Mouse (Mus musculus) layer of hippocampus, postnatal 36 days (tissue): ENCODE results near the gene Magi2. TPM values are rescaled to one million over a fixed set of nuclear protein-coding genes. Genes with fewer than 3 reads are reported as not detected.
A peak's percentile ranks its signal among the peaks of the same experiment; 100 is the strongest.

Experiments
- DNase-seq, 2 experiments: peaks; one replicate each; pipeline ENCODE4 v3.0.0; 2022
- total RNA-seq, 2 experiments: library from RNA; stranded (reverse); gene quantifications; 2 replicates each; pipeline ENCODE4 v1.2.3; 2021

The Magi2 gene
- total RNA-seq, 2 experiments from 2014 or later, result 131 to 156 TPM

GRCm38 (mm10) chr5:20074867-20075266, 848.0 kb downstream of the Magi2 start:
- no peak for DNase-seq

- DNase-seq, result peak; percentile 28 to 39
These were observed 852.1 kb downstream of the Magi2 start for GRCm38 (mm10) chr5:20078931-20079330.

- DNase-seq, result no peak
These were observed 853.9 kb downstream of the Magi2 start for GRCm38 (mm10) chr5:20080605-20081309.

DNA sequence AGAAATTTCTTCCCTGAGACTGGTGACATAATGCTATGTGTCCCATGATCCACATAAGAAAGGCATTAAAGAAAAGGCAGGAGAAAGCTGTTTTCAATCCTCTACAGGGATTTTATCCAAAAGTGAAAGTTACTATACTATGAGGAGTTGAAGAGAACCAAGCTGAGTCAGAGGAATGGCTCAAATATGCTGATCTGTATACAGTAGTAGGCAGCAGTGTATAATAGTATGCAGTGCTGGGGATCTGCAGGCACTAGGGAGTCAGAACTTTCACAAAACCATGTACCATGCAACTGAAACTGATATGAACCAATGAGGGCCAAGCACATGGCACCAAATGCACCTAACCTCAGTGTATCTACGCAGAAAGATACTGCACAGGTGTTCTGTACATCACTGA, 855.5 kb downstream of the Magi2 start:
- DNase-seq, result no peak

GRCm38 (mm10) chr5:20087083-20087482, 860.2 kb downstream of the Magi2 start:
- no peak for DNase-seq

GRCm38 (mm10) chr5:20103869-20104268, 877.0 kb downstream of the Magi2 start:
- DNase-seq, result no peak

- no peak for DNase-seq
These were observed 877.7 kb downstream of the Magi2 start for GRCm38 (mm10) chr5:20104496-20104895.

GRCm38 (mm10) chr5:20109496-20109895, 882.7 kb downstream of the Magi2 start:
- no peak for DNase-seq

DNA sequence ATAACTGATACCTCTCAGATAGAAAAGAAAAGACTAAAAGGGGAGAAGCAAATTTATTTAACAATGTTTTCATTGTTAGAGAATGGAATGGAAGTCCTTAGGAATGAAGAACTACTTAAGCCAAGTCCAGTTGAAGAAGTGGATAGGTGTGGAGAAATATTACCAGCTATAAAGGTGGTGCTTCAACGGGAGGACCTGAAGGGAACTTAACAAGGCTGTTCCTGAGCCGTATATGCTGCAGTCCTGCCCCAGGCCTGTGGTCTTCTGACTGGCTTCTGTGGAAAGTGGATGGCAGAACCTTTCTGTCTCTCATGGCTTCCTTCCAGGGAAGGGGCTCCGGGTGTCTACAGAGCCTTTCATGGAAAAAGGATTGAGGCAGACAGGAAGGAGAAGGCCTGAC, 890.3 kb downstream of the Magi2 start:
- DNase-seq, result no peak

DNA sequence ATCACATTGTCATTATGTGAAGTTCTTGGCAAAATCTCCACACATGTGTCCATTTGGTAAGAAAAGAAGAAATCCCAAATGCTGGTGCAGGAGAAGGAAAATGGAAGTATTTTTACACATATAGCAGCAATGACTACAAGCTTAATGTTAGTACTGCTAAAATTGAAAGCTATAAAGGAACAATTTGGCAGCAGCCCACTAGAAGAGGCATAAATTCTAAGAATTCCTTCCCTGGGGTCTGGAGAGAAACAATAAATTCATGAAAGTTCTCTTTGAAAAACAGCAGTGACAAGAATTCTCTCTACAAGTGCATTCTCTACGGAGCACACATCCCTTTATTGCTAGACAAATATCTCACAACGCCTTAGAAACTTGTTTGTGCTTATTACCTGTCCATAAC, 913.4 kb downstream of the Magi2 start:
- no peak for DNase-seq

- peak in 1 of 2 experiments; percentile 19 for DNase-seq
These were observed 914.0 kb downstream of the Magi2 start for GRCm38 (mm10) chr5:20140662-20141444.

GRCm38 (mm10) chr5:20153359-20154125, 926.7 kb downstream of the Magi2 start:
- DNase-seq, result peak in 1 of 2 experiments; percentile 16

GRCm38 (mm10) chr5:20196765-20197164, 969.9 kb downstream of the Magi2 start:
- peak; percentile 15 to 16 for DNase-seq

GRCm38 (mm10) chr5:20197395-20197794, 970.6 kb downstream of the Magi2 start:
- DNase-seq, result no peak

GRCm38 (mm10) chr5:20201348-20201747, 974.5 kb downstream of the Magi2 start:
- no peak for DNase-seq

- no peak for DNase-seq
These were observed 981.3 kb downstream of the Magi2 start for GRCm38 (mm10) chr5:20208110-20208509.

GRCm38 (mm10) chr5:20213299-20213698, 986.5 kb downstream of the Magi2 start:
- DNase-seq, result no peak

DNA sequence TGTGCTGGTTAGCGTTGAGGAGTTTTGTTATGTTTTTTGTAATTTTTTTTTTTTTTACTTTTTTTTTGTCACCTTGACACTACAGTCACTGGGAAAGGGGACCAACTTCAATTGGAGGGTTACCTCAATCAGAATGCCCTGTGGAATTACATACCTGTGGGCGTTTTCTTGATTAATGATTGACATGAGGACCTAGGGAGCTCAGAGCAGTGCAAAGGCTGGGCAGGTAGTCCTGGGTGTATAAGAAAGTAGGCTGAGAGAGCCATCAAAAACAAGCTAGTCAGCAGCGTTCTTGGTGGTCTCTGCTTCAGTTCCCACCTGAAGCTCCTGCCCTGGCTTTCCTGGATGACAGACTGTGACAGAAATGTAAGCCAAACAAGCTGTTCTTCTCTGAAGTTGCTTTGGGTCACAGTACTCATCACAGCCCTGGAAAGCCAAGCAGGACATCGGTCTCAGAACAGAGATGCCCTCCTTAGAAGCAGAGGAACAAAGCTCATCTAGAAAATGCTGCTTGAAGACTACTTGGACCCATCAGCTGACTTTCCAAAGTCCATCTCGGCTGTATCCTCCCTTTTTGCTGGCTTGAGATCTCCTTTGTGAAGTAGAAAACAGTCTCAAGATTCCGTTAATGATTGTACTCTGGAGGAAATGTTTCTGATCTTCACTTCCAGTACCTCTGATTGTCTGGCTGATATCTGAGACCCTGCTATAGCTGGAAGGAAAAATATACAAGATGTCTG, 999.8 kb downstream of the Magi2 start:
- DNase-seq, result no peak

GRCm38 (mm10) chr5:20227912-20228762, 1001.3 kb downstream of the Magi2 start:
- peak in 1 of 2 experiments; percentile 26 for DNase-seq

- no peak for DNase-seq
These were observed 1005.1 kb downstream of the Magi2 start for GRCm38 (mm10) chr5:20231908-20232307.

GRCm38 (mm10) chr5:20241523-20241922, 1014.7 kb downstream of the Magi2 start:
- no peak for DNase-seq
